Mouse (Mus musculus) cerebellum, adult 2 months (tissue): Measurements from ENCODE around the gene Izumo4.

Experiments
- CTCF ChIP-seq: fragments of 200-500 bp; IDR thresholded peaks from 2 replicates; pipeline ENCODE4 v1.5.1; 2011; ENCODE audit warnings: low read depth, mild to moderate bottlenecking, control low read depth, low read length, moderate library complexity, borderline replicate concordance; ENCODE audit not compliant: insufficient read depth
- POLR2A ChIP-seq: fragments of 200-500 bp; IDR thresholded peaks from 2 replicates; pipeline ENCODE4 v1.6.1; 2011; ENCODE audit warnings: low read length, control low read depth, borderline replicate concordance; ENCODE audit not compliant: insufficient read depth

DNA sequence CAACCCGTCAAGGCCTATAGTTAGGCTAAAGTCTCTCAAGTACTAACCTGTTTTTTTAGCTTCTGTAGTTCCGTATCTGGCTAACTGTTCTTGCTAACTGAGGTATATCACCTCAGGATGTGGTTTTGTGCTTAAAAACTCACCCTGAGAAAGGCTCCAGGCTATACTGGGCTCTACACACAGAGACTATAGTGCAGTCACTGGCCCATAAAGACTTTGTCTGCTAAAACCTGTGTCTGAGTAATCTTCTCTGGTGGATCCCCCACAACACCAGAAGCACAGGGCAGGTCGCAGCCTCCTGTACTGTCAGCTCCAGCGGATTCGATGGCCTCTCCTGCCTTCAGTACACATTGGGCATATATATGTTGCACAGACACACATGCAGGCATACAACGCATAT, 20.0 kb upstream of the Izumo4 start:
- no peak for TF ChIP-seq POLR2A
- TF ChIP-seq CTCF, result no peak
